Mouse (Mus musculus): ENCODE data around the gene Plod2.

GRCm38 (mm10) chr9:92546446-92546845, 4.4 kb downstream of the Plod2 start:
- TF ChIP-seq CTCF (IDR thresholded peaks at IDR 0.05; ENCODE audit: low read depth, low read length) (no peak), EP300 (IDR thresholded peaks at IDR 0.05; ENCODE audit: insufficient read depth, low read depth, low read length) (no peak)
